Mouse (Mus musculus): ENCODE data around the gene Atf7ip.
"Not testable (repeated sequence)": the region's sequence is repeated elsewhere in the genome, so short reads cannot be mapped to it uniquely, and the experiment has no call there.

Gene Atf7ip

GRCm38 (mm10) chr6:136505867-136506266 is at the start of gene Atf7ip:
Gene Atf7ip, plus strand, starts transcription at chr6:136506167.
- not testable (repeated sequence) for DNase-seq (ENCODE audit: low spot score)

GRCm38 (mm10) chr6:136456302-136456701 is 49.7 kb upstream of the Atf7ip start:
- no peak for DNase-seq (ENCODE audit: low spot score)

- no peak for DNase-seq (ENCODE audit: low spot score)
Observed at GRCm38 (mm10) chr6:136459156-136459555, 46.8 kb upstream of the Atf7ip start.

- DNase-seq (ENCODE audit: low spot score) = no peak
Observed at GRCm38 (mm10) chr6:136463491-136463890, 42.5 kb upstream of the Atf7ip start.

- DNase-seq (ENCODE audit: low spot score) = no peak
Observed at GRCm38 (mm10) chr6:136464121-136464621, 41.8 kb upstream of the Atf7ip start.

GRCm38 (mm10) chr6:136465021-136465420 is 40.9 kb upstream of the Atf7ip start:
- no peak for DNase-seq (ENCODE audit: low spot score)

- DNase-seq (ENCODE audit: low spot score) = peak; percentile 32
Observed at GRCm38 (mm10) chr6:136465959-136466381, 40.0 kb upstream of the Atf7ip start.

- DNase-seq (ENCODE audit: low spot score) = peak; percentile 79
Observed at GRCm38 (mm10) chr6:136466956-136467750, 38.8 kb upstream of the Atf7ip start.

GRCm38 (mm10) chr6:136467837-136468236 is 38.1 kb upstream of the Atf7ip start:
- DNase-seq (ENCODE audit: low spot score) = no peak

- DNase-seq (ENCODE audit: low spot score) = peak; percentile 90
Observed at GRCm38 (mm10) chr6:136468401-136468912, 37.5 kb upstream of the Atf7ip start.

GRCm38 (mm10) chr6:136468974-136469792 is 36.8 kb upstream of the Atf7ip start:
- no peak for DNase-seq (ENCODE audit: low spot score)

GRCm38 (mm10) chr6:136469807-136470206 is 36.2 kb upstream of the Atf7ip start:
- no peak for DNase-seq (ENCODE audit: low spot score)

GRCm38 (mm10) chr6:136470321-136471230 is 35.4 kb upstream of the Atf7ip start:
- peak; percentile 85 for DNase-seq (ENCODE audit: low spot score)

GRCm38 (mm10) chr6:136471601-136472000 is 34.4 kb upstream of the Atf7ip start:
- peak; percentile 22 for DNase-seq (ENCODE audit: low spot score)

- no peak for DNase-seq (ENCODE audit: low spot score)
Observed at GRCm38 (mm10) chr6:136472779-136473178, 33.2 kb upstream of the Atf7ip start.

GRCm38 (mm10) chr6:136473472-136474129 is 32.4 kb upstream of the Atf7ip start:
- DNase-seq (ENCODE audit: low spot score) = no peak

GRCm38 (mm10) chr6:136475171-136475860 is 30.7 kb upstream of the Atf7ip start:
- no peak for DNase-seq (ENCODE audit: low spot score)

- DNase-seq (ENCODE audit: low spot score) = no peak
Observed at GRCm38 (mm10) chr6:136477878-136478277, 28.1 kb upstream of the Atf7ip start.

- DNase-seq (ENCODE audit: low spot score) = no peak
Observed at GRCm38 (mm10) chr6:136483531-136483930, 22.4 kb upstream of the Atf7ip start.

- no peak for DNase-seq (ENCODE audit: low spot score)
Observed at GRCm38 (mm10) chr6:136484093-136484492, 21.9 kb upstream of the Atf7ip start.

Data from testis, postnatal 14 days (tissue).